Mouse (Mus musculus) spleen, adult 12 weeks (tissue): ENCODE results near the gene Hipk4.
A peak's percentile ranks its signal among the peaks of the same experiment; 100 is the strongest.

Experiments used
- DNase-seq: peaks from one replicate; pipeline ENCODE4 v3.0.0; 2022; ENCODE audit warnings: low spot score

The Hipk4 gene

DNA sequence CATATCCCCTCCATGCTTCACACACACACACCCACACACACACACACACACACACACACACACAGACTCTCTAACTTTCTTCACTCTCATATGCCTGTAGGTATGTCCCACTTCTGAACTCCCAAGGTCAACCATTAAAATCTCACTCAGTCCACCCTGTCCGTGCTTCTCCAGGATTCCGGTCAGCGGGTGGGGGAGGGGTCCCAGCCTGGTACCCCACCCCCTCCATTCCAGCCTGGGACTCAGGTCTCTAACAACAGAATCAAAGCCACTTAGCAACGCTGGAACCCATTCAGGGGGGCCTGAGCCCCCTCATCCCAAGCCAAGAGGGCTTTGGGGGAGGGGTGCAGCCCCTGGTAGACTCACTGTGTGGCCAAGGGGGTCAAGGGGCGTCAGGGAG lies at the start of gene Hipk4:
Gene Hipk4, plus strand, starts transcription at position 301 of the 400 bp plus-strand sequence.
- no peak for DNase-seq

GRCm38 (mm10) chr7:27473835-27474489 lies 49.1 kb upstream of the Hipk4 start:
- DNase-seq, result no peak

DNA sequence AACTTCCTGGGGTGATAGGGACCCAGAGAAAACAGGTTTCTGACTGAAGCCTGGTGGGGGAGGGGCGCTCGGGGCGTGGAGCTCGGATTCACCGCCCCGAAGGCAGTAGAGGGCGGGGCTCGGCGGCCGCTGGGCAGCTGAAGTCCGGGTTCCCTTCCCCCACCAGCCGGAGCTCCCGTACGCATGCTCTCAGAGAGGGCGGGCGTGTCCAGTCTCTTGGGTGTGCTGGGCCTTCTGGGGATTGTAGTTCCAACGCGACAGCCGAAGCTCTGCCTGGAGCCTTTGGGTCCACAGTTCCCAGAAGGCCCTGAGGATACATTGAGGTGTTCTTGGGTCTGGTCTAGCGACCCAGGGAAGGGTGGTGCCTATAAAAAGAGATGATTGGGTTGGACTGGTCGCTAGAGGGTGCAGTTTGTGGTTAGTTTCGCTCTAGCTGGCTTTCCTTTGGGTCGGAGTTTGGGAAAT lies 48.5 kb upstream of the Hipk4 start:
- DNase-seq, result peak; percentile 94

- no peak for DNase-seq
Measured at GRCm38 (mm10) chr7:27475596-27475995, 47.5 kb upstream of the Hipk4 start.

DNA sequence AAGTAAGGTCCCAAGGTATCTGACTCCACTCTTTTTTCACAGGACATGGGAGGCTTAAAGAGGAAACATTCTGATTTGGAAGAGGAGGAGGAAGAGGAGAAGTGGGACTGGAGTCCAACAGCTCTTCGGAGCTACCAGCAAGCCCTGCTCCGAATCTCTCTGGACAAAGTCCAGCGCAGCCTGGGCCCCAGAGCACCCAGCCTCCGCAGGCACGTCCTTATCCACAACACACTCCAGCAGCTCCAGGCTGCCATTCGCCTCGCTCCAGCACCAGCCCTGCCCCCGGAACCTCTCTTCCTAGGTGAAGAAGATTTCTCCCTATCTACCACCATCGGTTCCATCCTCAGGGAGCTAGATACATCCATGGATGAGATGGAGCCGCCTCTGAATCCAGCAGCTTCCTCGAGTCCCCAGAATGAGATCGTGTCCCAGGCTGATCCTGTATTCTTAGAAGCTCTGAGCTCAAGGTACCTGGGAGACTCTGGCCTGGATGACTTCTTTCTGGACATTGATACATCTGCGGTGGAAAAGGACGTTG lies 46.9 kb upstream of the Hipk4 start:
- DNase-seq, result no peak

- no peak for DNase-seq
Measured at GRCm38 (mm10) chr7:27478561-27478960, 44.5 kb upstream of the Hipk4 start.

DNA sequence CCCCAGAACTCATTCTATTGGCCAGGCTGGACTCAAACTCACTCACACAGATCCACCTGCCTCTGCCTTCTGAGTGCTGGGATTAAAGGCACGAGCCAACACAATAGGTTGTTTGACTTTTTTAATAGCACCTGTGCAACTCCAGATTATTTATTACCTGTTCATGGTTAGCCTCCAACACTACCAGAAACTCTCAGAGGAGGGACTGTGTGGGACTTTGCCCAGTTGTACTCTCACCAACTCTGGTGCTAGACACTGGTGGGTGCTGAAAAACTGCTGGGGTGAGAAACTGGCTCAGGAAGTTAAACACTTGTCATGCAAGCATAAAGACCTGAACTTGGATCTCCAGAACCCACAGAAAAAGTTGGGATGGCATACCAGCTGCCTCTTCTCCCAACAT lies 43.3 kb upstream of the Hipk4 start:
- no peak for DNase-seq

- no peak for DNase-seq
Measured at GRCm38 (mm10) chr7:27480506-27480905, 42.6 kb upstream of the Hipk4 start.

DNA sequence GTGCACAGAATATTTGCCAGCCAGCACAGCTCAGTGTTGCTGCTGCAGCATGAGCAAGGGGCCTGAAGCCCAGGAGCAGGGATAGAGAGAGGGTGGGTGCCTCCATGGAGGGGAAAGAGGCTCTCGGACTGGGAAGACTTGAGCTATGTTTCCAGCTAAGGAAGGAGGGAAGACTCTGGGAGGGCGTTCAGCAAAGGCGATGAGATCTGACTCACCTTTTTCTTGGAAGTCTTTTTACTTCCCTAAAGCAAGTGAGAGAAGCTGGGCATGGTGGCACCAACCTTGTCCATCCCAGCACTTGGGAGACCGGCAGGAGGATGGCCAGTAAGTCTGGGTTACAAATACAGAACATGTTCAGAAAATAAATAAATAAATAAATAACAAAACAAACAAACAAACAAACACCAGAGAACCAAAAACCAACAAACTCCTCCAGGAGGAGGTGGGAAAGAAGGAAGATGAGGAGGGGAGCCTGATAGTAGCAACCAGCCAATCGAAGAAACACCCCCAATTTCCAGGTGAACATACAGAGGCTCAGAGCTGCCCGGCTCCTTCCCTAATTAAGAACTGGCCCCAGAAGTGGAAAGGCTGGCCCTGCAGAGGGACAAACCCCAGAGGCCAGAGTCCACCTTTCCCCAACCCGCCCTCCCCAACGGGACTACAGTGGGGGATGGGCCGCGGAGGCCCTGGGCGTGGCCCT lies 42.0 kb upstream of the Hipk4 start:
- DNase-seq, result no peak

- DNase-seq, result peak; percentile 67
Measured at GRCm38 (mm10) chr7:27481627-27481969, 41.5 kb upstream of the Hipk4 start.

GRCm38 (mm10) chr7:27483860-27484259 lies 39.2 kb upstream of the Hipk4 start:
- DNase-seq, result no peak

- DNase-seq, result peak; percentile 34
Measured at GRCm38 (mm10) chr7:27486102-27486769, 36.8 kb upstream of the Hipk4 start.

GRCm38 (mm10) chr7:27486770-27487697 lies 36.0 kb upstream of the Hipk4 start, which contains the start of gene Sertad1:
TSS of gene Sertad1 (plus strand) at chr7:27486910.
- peak; percentile 100 for DNase-seq

DNA sequence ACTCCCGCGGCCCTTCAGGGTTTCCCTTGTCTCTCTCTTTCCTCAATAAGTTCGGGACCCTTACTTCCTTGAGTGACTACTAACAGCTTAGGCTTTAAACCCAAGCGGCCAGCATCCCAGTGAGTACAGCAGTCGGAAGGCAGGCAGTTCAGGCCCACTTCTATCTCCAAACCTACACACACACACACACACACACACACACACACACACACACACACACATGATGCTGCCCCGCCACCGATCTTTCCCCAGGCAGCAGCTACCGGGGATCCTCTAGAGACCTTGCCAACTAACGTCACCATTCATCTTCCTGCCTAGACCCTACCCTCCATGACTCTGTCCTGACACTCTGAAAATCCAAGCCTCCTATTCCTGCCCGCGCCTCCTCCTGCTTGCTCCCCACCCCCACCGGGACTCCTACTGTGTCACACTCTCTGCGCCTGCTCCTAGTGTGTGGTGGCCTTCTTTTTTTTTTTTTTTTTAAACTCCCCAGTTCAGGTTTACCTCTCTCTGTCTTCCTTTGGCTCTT lies 35.3 kb upstream of the Hipk4 start:
- no peak for DNase-seq

DNA sequence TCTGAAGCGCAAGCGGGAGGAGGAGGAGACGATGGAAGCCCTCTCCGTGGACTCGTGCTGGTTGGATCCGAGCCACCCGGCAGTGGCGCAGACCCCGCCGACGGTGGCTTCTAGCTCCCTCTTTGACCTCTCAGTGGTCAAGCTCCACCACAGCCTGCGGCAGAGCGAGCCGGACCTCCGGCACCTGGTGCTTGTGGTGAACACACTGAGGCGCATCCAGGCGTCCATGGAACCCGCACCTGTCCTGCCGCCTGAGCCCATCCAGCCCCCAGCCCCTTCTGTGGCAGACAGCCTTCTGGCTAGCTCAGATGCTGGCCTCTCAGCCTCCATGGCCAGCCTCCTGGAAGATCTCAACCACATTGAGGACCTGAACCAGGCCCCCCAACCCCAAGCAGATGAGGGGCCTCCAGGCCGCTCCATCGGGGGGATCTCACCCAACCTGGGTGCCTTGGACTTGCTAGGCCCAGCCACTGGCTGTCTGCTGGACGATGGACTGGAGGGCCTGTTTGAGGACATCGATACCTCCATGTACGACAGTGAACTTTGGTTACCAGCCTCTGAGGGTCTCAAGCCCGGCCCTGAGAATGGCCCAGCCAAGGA lies 33.7 kb upstream of the Hipk4 start:
- no peak for DNase-seq

- DNase-seq, result no peak
Measured at GRCm38 (mm10) chr7:27490227-27490542, 32.9 kb upstream of the Hipk4 start.

DNA sequence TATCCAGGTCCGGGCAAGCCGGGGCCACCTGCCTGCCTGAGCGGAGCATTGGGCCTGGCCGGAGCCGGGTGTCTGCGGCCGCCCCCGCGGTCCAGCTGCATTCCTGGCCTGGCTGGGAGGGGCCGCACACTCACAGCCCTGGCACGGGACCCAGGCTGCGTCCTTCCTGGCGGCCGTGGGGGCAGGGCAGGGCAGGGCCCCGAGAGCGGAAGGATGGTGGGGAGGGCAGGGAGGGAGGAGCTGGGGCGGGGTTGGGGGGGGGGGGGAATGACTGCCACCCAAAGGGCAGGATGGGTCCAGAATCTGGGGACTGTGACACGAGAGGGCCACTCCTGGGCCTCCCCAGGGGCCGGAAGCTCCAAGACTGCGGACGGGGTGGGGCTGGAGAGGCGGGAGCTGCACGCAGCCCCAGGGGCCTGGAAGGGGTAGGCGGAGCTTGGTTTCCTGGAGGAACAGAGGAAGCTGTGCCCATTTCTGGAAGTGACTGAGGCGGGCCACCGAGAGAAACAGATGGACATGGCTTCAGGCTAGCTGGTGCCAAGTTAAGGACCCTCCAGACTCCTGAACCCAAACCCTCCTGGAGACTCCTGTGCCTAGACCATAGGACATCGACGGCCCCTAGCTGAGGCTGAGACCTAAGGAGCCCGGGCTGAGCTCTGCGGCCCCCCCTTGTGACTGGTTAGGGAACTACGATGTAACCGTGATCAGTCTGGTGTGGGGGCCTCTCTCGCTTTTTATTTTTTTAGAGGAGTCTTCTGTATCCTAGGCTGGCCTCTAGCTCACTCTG lies 32.3 kb upstream of the Hipk4 start:
- DNase-seq, result peak; percentile 89

DNA sequence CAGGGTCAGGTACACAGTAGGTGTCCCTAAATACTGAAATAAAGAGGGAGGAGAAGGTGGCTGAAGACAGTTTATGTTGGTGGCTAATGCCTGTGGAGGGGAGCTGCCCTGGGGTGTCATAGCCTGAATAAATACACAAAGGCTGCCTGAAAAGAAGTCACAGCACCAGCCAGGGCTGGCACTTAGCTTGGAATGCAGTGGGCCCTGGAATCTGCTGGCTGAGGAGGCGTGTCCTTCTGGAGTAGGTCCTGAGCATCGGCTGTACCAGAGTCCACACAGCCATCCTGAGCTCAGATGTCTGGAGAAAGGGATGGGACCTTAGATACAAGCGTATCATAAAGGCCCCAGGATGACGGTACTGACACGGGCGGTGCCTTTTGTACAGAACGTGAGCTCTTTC lies 31.2 kb upstream of the Hipk4 start:
- no peak for DNase-seq

DNA sequence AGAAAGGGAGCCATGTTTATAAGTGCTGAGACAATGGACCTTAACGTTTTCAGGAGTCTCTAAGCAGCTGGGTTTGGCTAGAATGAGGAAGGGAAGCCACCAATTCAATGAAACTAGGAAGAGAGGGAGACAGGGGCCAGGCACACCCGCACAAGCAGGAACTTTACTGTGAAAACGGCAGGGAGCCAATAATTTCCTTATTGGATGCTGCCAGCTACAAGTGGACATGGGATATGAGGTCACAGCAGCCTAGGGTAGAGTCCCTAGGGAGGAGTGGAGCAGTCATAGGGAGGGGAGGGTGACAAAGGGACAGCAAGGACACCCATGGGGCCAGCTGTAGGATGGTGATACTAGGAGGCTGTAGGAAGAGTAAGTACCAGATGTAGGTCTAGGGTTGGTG lies 30.0 kb upstream of the Hipk4 start:
- no peak for DNase-seq

GRCm38 (mm10) chr7:27493450-27493849 lies 29.6 kb upstream of the Hipk4 start:
- no peak for DNase-seq
